Mouse (Mus musculus) cerebellum, adult 2 months (tissue): ENCODE measurements around the gene Yod1. TPM values are rescaled to one million over a fixed set of nuclear protein-coding genes. Genes with fewer than 3 reads are reported as not detected.
A peak's percentile ranks its signal among the peaks of the same experiment; 100 is the strongest.

Source experiments
- DNase-seq, 2 experiments: peaks; one replicate each; pipeline ENCODE4 v3.0.0; 2021
- H3K27ac ChIP-seq: fragments of 200-500 bp; 2 replicates; pipeline ENCODE4 v1.5.1; 2012; ENCODE audit warnings: low read length, control low read depth, inconsistent platforms; ENCODE audit not compliant: insufficient read depth
- H3K27me3 ChIP-seq: fragments of 200-500 bp; 2 replicates; pipeline ENCODE4 v1.6.1; 2012; ENCODE audit warnings: inconsistent platforms, mild to moderate bottlenecking, low read length, moderate library complexity; ENCODE audit not compliant: control insufficient read depth, insufficient read depth
- H3K4me1 ChIP-seq: fragments of 200-500 bp; 2 replicates; pipeline ENCODE4 v1.6.1; 2011; ENCODE audit warnings: low read length; ENCODE audit not compliant: control insufficient read depth, insufficient read depth
- H3K4me3 ChIP-seq: fragments of 200-500 bp; replicated peaks from 2 replicates; pipeline ENCODE3; 2011; ENCODE audit warnings: mild to moderate bottlenecking, low read depth, low read length, control low read depth; ENCODE audit not compliant: insufficient read depth
- CTCF ChIP-seq: fragments of 200-500 bp; IDR thresholded peaks from 2 replicates; pipeline ENCODE4 v1.5.1; 2011; ENCODE audit warnings: low read depth, mild to moderate bottlenecking, control low read depth, low read length, moderate library complexity, borderline replicate concordance; ENCODE audit not compliant: insufficient read depth
- POLR2A ChIP-seq: fragments of 200-500 bp; IDR thresholded peaks from 2 replicates; pipeline ENCODE4 v1.6.1; 2011; ENCODE audit warnings: low read length, control low read depth, borderline replicate concordance; ENCODE audit not compliant: insufficient read depth
- WGBS: fragments of 180-500 bp; shearing (Covaris S2); methylation state at CpG from one replicate; pipeline ENCODE4 v1.1.7; 2018; 5-methylcytosine and 5-hydroxymethylcytosine counted together
- polyA plus RNA-seq: library from polyadenylated mRNA; depleted of rRNA; stranded (reverse); fragments of >200 nt; gene quantifications from 2 replicates; pipeline ENCODE4 v1.2.3, GENCODE M21; 2012

Yod1 gene
- polyA plus RNA-seq, 1 experiment = 7.6 TPM

- 84% methylated on average over 8 of the region's 8 CpGs for WGBS
These were observed 17.7 kb downstream of the Yod1 start for GRCm38 (mm10) chr1:130734852-130735251.

GRCm38 (mm10) chr1:130737411-130737881 is 20.3 kb downstream of the Yod1 start:
- DNase-seq = no peak
- 55% methylated on average over 11 of the region's 11 CpGs for WGBS
- Histone ChIP-seq H3K27me3 (no peaks in the 10 kb centered on the region), H3K27ac (no peak overlapping the region), H3K4me3 (no peak overlapping the region), H3K4me1 (peaks cover 12% of the 10 kb centered on the region)
- TF ChIP-seq POLR2A (no peak), CTCF (no peak)

More at GRCm38 (mm10) chr1:130734852-130735251, 17.7 kb downstream of the Yod1 start:
- Histone ChIP-seq H3K27ac (no peak overlapping the region), H3K4me1 (no peaks in the 10 kb centered on the region), H3K4me3 (no peak overlapping the region), H3K27me3 (no peaks in the 10 kb centered on the region)
- no peak for DNase-seq
- no peak for TF ChIP-seq POLR2A

GRCm38 (mm10) chr1:130737916-130738315 is 20.8 kb downstream of the Yod1 start:
- WGBS = 93% methylated on average over 7 of the region's 7 CpGs
- no peaks in the 10 kb centered on the region for H3K27me3 ChIP-seq
- H3K27ac ChIP-seq = no peak overlapping the region
- DNase-seq = no peak
- peaks cover 12% of the 10 kb centered on the region for H3K4me1 ChIP-seq
- TF ChIP-seq CTCF = no peak
- TF ChIP-seq POLR2A = no peak
- H3K4me3 ChIP-seq = no peak overlapping the region

DNA sequence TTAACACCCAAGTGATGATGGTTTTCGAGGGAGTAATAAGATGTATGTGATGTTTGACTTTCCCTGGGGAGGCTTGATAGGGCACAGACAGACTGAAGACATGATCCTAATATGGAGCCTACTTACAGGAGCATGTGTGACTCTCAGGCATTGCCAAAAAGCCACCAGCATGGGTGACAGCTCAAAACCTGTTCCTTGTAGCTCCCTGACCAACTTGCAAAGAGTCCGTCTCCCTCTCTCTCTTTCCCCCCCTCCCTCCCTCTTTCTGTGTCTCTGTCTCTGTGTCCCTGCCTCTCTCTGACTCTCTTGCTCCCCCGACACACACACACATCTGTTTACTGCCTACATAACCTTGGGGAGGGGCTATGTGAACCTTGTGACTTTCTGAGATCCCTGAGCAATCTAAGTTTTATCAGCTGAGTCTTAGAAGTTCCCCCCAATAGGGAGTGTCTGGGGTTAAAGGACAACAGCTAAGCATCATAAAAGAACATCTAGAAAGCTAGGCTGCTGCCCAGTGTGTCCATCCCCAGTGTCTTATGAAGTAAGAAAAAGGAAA is 21.5 kb downstream of the Yod1 start:
- DNase-seq = no peak
- Histone ChIP-seq H3K4me3 (no peak overlapping the region), H3K4me1 (peaks cover 12% of the 10 kb centered on the region), H3K27ac (no peak overlapping the region), H3K27me3 (no peaks in the 10 kb centered on the region)
- TF ChIP-seq POLR2A (no peak), CTCF (no peak)
- 89% methylated on average over 3 of the region's 3 CpGs for WGBS

DNA sequence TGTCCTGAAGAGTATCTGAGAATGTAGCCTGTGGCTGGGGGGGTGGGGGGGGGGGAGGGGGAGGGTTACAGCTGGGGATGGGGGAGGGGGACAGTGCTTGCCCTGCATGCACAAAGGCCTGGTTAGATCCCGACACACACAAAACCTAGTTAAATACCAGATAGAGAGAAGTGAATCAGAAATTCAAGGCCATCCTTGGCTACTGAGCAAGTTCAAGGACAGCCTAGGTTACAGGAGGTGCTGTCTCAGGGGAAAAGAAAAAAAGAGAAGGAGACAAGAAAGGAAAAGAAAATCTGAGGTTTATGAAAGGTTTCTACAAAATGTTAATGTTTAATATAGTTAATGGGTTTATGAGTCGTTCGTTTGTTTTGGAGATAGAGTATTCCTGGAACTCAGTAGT is 22.5 kb downstream of the Yod1 start:
- peaks cover 12% of the 10 kb centered on the region for H3K4me1 ChIP-seq
- no peak overlapping the region for H3K27ac ChIP-seq
- 91% methylated on average over 3 of the region's 3 CpGs for WGBS
- no peak overlapping the region for H3K4me3 ChIP-seq
- H3K27me3 ChIP-seq = no peaks in the 10 kb centered on the region
- TF ChIP-seq POLR2A (no peak), CTCF (no peak)
- no peak for DNase-seq

DNA sequence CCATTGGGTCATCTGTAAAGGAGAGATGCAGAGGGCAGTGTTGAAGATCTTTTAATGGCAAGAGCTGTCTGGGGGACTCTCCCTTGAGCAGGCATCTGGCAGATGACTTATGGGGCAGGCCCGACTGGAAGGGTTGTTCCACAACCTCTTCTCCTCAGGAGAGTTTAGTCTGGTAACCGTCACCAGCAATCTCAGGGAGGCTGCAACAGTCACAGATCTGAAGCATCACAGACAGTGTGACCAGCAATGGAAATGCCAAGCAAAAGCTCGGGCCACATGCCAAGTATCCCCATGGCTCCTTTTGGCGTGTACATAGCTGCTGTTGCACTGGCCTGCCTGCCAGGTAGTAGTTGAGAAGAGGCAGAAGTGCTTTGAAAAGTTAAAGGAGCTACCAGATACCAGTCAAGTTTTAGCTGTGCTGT is 23.1 kb downstream of the Yod1 start:
- DNase-seq = peak; percentile 74 to 82
- Histone ChIP-seq H3K4me1 (peaks cover 12% of the 10 kb centered on the region), H3K27ac (no peak overlapping the region), H3K27me3 (no peaks in the 10 kb centered on the region), H3K4me3 (no peak overlapping the region)
- 10% methylated on average over 4 of the region's 4 CpGs for WGBS
- TF ChIP-seq POLR2A (no peak), CTCF (no peak)

GRCm38 (mm10) chr1:130740781-130741720 is 23.9 kb downstream of the Yod1 start:
- H3K27ac ChIP-seq = no peak overlapping the region
- 41% methylated on average over 15 of the region's 15 CpGs for WGBS

GRCm38 (mm10) chr1:130742201-130742600 is 25.1 kb downstream of the Yod1 start:
- DNase-seq = no peak
- Histone ChIP-seq H3K4me1 (peaks cover 12% of the 10 kb centered on the region), H3K27me3 (no peaks in the 10 kb centered on the region), H3K27ac (no peak overlapping the region), H3K4me3 (no peak overlapping the region)
- TF ChIP-seq POLR2A (no peak), CTCF (no peak)
- WGBS = 91% methylated on average over 7 of the region's 7 CpGs

More at GRCm38 (mm10) chr1:130740781-130741720, 23.9 kb downstream of the Yod1 start:
- DNase-seq = peak in 1 of 2 experiments; percentile 23
- Histone ChIP-seq H3K4me1 (peaks cover 12% of the 10 kb centered on the region), H3K27me3 (no peaks in the 10 kb centered on the region), H3K4me3 (no peak overlapping the region)
- no peak for TF ChIP-seq CTCF
